Mouse (Mus musculus): ENCODE data around the gene Epb41. TPM values are rescaled to one million over a fixed set of nuclear protein-coding genes. Genes with fewer than 3 reads are reported as not detected.
A peak's percentile ranks its signal among the peaks of the same experiment; 100 is the strongest.

The Epb41 gene
- polyA plus RNA-seq, 1 experiment from 2014 or later: 80.1 TPM

- Histone ChIP-seq H3K9ac (no peak overlapping the region), H3K4me3 (no peak overlapping the region), H3K27ac (no peak overlapping the region), H3K36me3 (replicated peaks) (peaks cover 29% of the 10 kb centered on the region; the same call in 1 of the 2 replicates), H3K4me1 (no peaks in the 10 kb centered on the region), H3K4me2 (no peak overlapping the region), H3K27me3 (replicated peaks) (no peaks in the 10 kb centered on the region), H3K9me3 (no peaks in the 10 kb centered on the region)
- ATAC-seq (replicated peaks): no peak
- 89% methylated on average over 7 of the region's 7 CpGs for WGBS
Measured at GRCm38 (mm10) chr4:131970244-131970853, 104.8 kb downstream of the Epb41 start.

- Histone ChIP-seq H3K4me2 (no peak overlapping the region), H3K36me3 (replicated peaks) (peaks cover 19% of the 10 kb centered on the region; the same call in 1 of the 2 replicates), H3K4me1 (no peaks in the 10 kb centered on the region), H3K27ac (no peak overlapping the region), H3K9ac (no peak overlapping the region), H3K9me3 (no peaks in the 10 kb centered on the region), H3K4me3 (no peak overlapping the region), H3K27me3 (replicated peaks) (no peaks in the 10 kb centered on the region)
- WGBS: 93% methylated on average over 2 of the region's 2 CpGs
- ATAC-seq (replicated peaks): no peak
Measured at GRCm38 (mm10) chr4:131968873-131969272, 106.2 kb downstream of the Epb41 start.

- Histone ChIP-seq H3K9me3 (no peaks in the 10 kb centered on the region), H3K4me3 (no peak overlapping the region), H3K36me3 (replicated peaks) (peaks cover 12% of the 10 kb centered on the region; the same call in 1 of the 2 replicates), H3K27ac (no peak overlapping the region), H3K4me2 (no peak overlapping the region), H3K9ac (no peak overlapping the region), H3K27me3 (replicated peaks) (no peaks in the 10 kb centered on the region), H3K4me1 (no peaks in the 10 kb centered on the region)
- WGBS: 89% methylated on average over 3 of the region's 3 CpGs
- ATAC-seq (replicated peaks): no peak
Measured at GRCm38 (mm10) chr4:131957161-131957560, 118.0 kb downstream of the Epb41 start.

GRCm38 (mm10) chr4:131950657-131951056 lies 124.5 kb downstream of the Epb41 start:
- Histone ChIP-seq H3K4me3 (no peak overlapping the region), H3K4me1 (no peaks in the 10 kb centered on the region), H3K9ac (no peak overlapping the region), H3K9me3 (no peaks in the 10 kb centered on the region), H3K27ac (no peak overlapping the region), H3K4me2 (no peak overlapping the region), H3K27me3 (replicated peaks) (no peaks in the 10 kb centered on the region), H3K36me3 (replicated peaks) (no peaks in the 10 kb centered on the region)
- ATAC-seq (replicated peaks): no peak
- 27% methylated on average over 8 of the region's 8 CpGs for WGBS

GRCm38 (mm10) chr4:131949903-131950302 lies 125.2 kb downstream of the Epb41 start:
- Histone ChIP-seq H3K4me1 (no peaks in the 10 kb centered on the region), H3K9ac (no peak overlapping the region), H3K4me3 (no peak overlapping the region), H3K27ac (no peak overlapping the region), H3K36me3 (replicated peaks) (no peaks in the 10 kb centered on the region), H3K4me2 (no peak overlapping the region), H3K27me3 (replicated peaks) (no peaks in the 10 kb centered on the region), H3K9me3 (no peaks in the 10 kb centered on the region)
- WGBS: 16% methylated on average over 5 of the region's 5 CpGs
- no peak for ATAC-seq (replicated peaks)

- Histone ChIP-seq H3K9ac (no peak overlapping the region), H3K4me2 (no peak overlapping the region), H3K9me3 (no peaks in the 10 kb centered on the region), H3K4me1 (no peaks in the 10 kb centered on the region), H3K4me3 (no peak overlapping the region), H3K36me3 (replicated peaks) (no peaks in the 10 kb centered on the region), H3K27ac (no peak overlapping the region), H3K27me3 (replicated peaks) (no peaks in the 10 kb centered on the region)
- 90% methylated on average over 11 of the region's 11 CpGs for WGBS
- ATAC-seq (replicated peaks): no peak
Measured at GRCm38 (mm10) chr4:131947848-131948247, 127.3 kb downstream of the Epb41 start.

GRCm38 (mm10) chr4:131940846-131941245 lies 134.3 kb downstream of the Epb41 start:
- H3K4me2 ChIP-seq: no peak overlapping the region
- no peaks in the 10 kb centered on the region for H3K27me3 ChIP-seq (replicated peaks)
- no peak for ATAC-seq (replicated peaks)
- no peaks in the 10 kb centered on the region for H3K9me3 ChIP-seq
- 0 out of 2 replicates have a peak, but pooled peaks cover 4% of the 10 kb centered on the region for H3K36me3 ChIP-seq (replicated peaks)
- WGBS: 93% methylated on average over 4 of the region's 4 CpGs
- H3K9ac ChIP-seq: no peak overlapping the region
- H3K4me3 ChIP-seq: no peak overlapping the region
- no peak overlapping the region for H3K27ac ChIP-seq
- H3K4me1 ChIP-seq: no peaks in the 10 kb centered on the region

GRCm38 (mm10) chr4:131939459-131939858 lies 135.7 kb downstream of the Epb41 start:
- no peak overlapping the region for H3K9ac ChIP-seq
- H3K4me2 ChIP-seq: no peak overlapping the region
- H3K4me3 ChIP-seq: no peak overlapping the region
- H3K27me3 ChIP-seq (replicated peaks): no peaks in the 10 kb centered on the region
- H3K36me3 ChIP-seq (replicated peaks): peaks cover 13% of the 10 kb centered on the region; the same call in 1 of the 2 replicates
- H3K9me3 ChIP-seq: no peaks in the 10 kb centered on the region
- 81% methylated on average over 2 of the region's 2 CpGs for WGBS
- H3K27ac ChIP-seq: no peak overlapping the region
- H3K4me1 ChIP-seq: no peaks in the 10 kb centered on the region
- no peak for ATAC-seq (replicated peaks)

- no peak overlapping the region for H3K9ac ChIP-seq
- no peak overlapping the region for H3K4me2 ChIP-seq
- no peak overlapping the region for H3K27ac ChIP-seq
- WGBS: 89% methylated on average over 6 of the region's 6 CpGs
- peaks cover 30% of the 10 kb centered on the region for H3K36me3 ChIP-seq (replicated peaks)
- H3K27me3 ChIP-seq (replicated peaks): peaks cover 14% of the 10 kb centered on the region
- no peak overlapping the region for H3K4me3 ChIP-seq
- ATAC-seq (replicated peaks): no peak
- no peaks in the 10 kb centered on the region for H3K9me3 ChIP-seq
- H3K4me1 ChIP-seq: 0 out of 2 replicates have a peak, but pooled peaks cover 5% of the 10 kb centered on the region
Measured at GRCm38 (mm10) chr4:131929146-131929545, 146.0 kb downstream of the Epb41 start.

GRCm38 (mm10) chr4:131924096-131924810 lies 150.9 kb downstream of the Epb41 start:
- 46% methylated on average over 6 of the region's 6 CpGs for WGBS
- peaks cover 26% of the 10 kb centered on the region for H3K36me3 ChIP-seq (replicated peaks)
- H3K27me3 ChIP-seq (replicated peaks): peaks cover 62% of the 10 kb centered on the region
- no peak overlapping the region for H3K4me2 ChIP-seq
- ATAC-seq (replicated peaks): no peak
- H3K4me3 ChIP-seq: no peak overlapping the region
- no peak overlapping the region for H3K27ac ChIP-seq
- H3K9ac ChIP-seq: no peak overlapping the region
- peaks cover 26% of the 10 kb centered on the region for H3K4me1 ChIP-seq
- no peaks in the 10 kb centered on the region for H3K9me3 ChIP-seq

GRCm38 (mm10) chr4:131922404-131922803 lies 152.7 kb downstream of the Epb41 start:
- peaks cover 26% of the 10 kb centered on the region for H3K4me1 ChIP-seq
- H3K4me2 ChIP-seq: peak overlapping the region; percentile 84
- no peak overlapping the region for H3K27ac ChIP-seq
- peaks cover 12% of the 10 kb centered on the region for H3K36me3 ChIP-seq (replicated peaks)
- 60% methylated on average over 15 of the region's 15 CpGs for WGBS
- peak overlapping the region; percentile 51; the same call in 1 of the 2 replicates for H3K4me3 ChIP-seq
- no peak for ATAC-seq (replicated peaks)
- H3K9ac ChIP-seq: no peak overlapping the region
- peaks cover 79% of the 10 kb centered on the region for H3K27me3 ChIP-seq (replicated peaks)
- no peaks in the 10 kb centered on the region for H3K9me3 ChIP-seq

GRCm38 (mm10) chr4:131921461-131922346 lies 153.4 kb downstream of the Epb41 start, which contains the start of gene Tmem200b:
Gene Tmem200b (plus strand): TSS chr4:131921771.
- Histone ChIP-seq H3K27ac (no peak within 1 kb of the TSS), H3K4me1 (peaks cover 26% of the 10 kb centered on the region), H3K4me2 (peak within 1 kb of the TSS; percentile 84), H3K9ac (peak within 1 kb of the TSS; percentile 37), H3K27me3 (replicated peaks) (peaks cover 86% of the 10 kb centered on the region), H3K36me3 (replicated peaks) (peaks cover 12% of the 10 kb centered on the region), H3K9me3 (no peaks in the 10 kb centered on the region), H3K4me3 (peak within 1 kb of the TSS; percentile 51)
- 1% methylated on average over 123 of the region's 130 CpGs for WGBS
- peak; percentile 15; the same call in 1 of the 2 replicates for ATAC-seq (replicated peaks)
